Mouse (Mus musculus) right cerebral cortex, postnatal 14 days (tissue): Measurements from ENCODE around the gene Ssr4.

Source experiments
- DNase-seq: peaks from one replicate; pipeline ENCODE4 v3.0.0; 2022

Ssr4 gene

DNA sequence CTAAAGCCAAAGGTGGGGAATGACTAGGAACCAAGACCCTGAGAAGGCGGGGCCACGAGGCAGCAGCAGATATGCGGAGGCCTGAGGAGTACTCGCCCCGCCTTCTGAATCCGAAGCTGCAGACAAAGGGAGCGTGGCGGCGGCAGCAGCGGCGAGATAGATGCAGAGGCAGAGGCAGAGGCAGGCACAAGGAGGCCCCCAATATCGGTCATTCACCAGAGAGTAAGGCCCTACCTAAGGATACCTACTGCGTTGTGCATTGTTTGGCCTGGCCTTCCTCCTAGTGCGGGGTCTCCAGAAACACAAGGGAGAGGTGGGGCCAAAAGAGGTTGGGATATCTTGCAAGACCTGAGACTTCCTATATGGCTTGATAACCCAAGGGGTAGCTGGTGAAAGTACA lies 28.2 kb downstream of the Ssr4 start:
- DNase-seq = no peak

DNA sequence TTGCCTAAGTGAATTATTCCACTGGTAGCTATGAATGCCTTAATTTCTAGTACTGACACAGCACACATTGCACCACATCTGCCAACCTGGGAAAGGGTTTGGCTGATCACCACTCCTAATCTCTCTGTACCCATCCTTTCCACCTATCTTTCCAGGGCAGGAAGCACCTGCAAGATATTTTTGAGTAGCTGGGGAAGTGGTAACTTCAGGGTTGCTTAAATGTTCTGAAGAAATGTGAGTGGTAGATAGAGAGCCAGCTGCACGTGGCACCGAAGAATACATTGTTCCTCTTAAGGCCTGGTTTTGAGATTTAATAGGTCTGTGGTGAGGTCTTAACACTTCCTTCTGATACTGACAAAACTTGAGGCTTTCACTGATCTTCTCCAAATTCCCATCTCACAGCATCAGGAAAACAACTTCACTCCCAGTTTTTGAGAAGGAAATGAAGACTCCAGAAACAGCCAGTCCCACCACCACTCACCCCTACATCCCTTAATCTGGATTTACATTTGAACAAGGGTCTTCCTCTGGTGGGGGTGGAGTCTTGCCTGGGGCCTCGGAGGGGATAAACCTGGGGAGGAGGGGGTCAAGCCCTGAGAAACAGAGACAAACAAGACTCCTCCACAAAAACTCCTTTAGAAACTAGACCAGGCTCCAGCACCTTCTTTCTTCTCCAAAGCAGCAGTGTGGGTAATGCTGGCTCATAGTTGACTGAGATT lies 29.9 kb downstream of the Ssr4 start:
- no peak for DNase-seq

DNA sequence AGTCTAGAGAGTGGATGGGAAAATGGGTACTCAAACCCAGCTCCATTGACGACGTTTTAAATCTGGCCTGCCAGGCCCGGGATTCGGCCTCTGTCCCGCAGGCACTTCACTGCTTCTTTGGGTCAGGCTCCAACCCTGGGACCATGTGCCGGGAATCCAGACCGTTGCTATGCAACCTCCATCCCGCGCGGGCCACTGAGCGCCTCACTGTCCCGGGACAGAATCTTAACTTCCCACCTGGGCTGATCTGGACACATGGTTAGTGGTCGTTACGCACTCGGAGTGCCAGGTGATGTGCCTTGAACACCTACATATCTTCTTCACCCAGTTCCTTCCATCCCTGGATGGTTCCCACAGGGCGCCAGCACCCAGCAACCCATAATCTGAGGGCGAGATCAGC lies 36.9 kb downstream of the Ssr4 start:
- no peak for DNase-seq

- peak; percentile 65 for DNase-seq
These were observed 37.6 kb downstream of the Ssr4 start, which contains the start of gene Pdzd4 for GRCm38 (mm10) chrX:73824185-73825151. TSS of gene Pdzd4 (minus strand) at chrX:73824969.

- DNase-seq = no peak
These were observed 48.9 kb downstream of the Ssr4 start for GRCm38 (mm10) chrX:73835731-73836130.

- no peak for DNase-seq
These were observed 49.9 kb downstream of the Ssr4 start for GRCm38 (mm10) chrX:73836691-73837090.
